Mouse (Mus musculus) colon, adult 2 months (tissue): ENCODE measurements around the gene Hoxd8. TPM values are rescaled to one million over a fixed set of nuclear protein-coding genes. Genes with fewer than 3 reads are reported as not detected.

Experiments
- polyA plus RNA-seq: library from polyadenylated mRNA; depleted of rRNA; stranded (reverse); fragments of >200 nt; gene quantifications from 2 replicates; pipeline ENCODE4 v1.2.3, GENCODE M21; 2012; rRNA removed

Hoxd8 gene
- 5.5 and 10.1 TPM in 2 replicates for polyA plus RNA-seq

DNA sequence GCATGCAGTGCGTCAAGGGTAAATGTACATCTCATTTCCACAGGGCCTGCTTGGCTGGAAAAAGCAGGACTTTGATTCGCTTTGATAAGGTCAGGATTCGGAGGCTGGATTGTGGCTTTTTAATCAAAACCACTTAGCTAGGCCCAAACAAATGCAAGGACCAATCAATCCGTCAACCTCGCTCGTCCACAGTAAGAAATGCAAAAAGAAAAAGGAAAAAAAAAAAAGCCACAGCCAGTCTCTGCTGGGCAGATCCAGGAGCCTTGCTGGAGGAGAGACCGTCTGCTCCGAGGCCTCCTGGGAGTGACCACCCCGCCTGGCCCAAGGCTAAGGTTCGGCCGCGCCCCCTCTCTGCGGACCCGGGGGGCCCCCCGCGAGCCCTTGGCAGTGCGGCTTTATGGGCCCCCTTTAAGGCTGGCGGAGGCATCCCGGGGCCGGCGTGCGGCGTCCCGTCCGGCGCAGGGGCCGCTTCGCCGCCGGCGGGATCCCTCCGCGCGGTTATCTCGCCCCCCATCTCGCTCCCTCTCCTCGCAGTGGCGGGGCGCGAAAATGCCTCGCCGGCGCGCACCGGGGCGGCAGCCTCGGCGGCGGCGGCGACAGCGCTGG lies at the start of gene Hoxd8:
Hoxd8 (plus strand) TSS at position 223 of the 606 bp plus-strand sequence.

DNA sequence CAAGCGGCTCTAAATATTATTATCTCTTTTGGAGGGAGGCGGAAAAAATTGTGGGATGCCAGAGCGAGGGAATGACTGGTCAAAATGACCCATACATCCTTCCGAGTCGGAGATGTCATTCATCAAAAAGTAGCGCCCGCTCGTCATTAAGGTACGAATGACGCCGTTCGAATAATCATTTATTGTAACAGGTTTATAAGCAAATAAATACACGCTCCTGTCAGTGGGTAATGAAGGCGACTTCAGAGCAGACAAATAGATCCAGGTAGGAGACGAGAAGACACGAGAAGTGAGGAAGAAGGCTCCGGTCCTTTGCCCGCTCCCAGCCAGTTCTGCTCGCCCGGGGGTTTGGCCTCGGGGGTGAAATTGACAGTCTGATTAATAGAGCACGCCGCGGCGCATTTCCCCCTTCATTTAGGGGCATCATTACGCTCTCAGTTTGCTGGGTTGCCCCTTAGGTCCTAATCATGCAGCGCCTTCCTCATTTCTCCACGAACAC lies 44.9 kb upstream of the Hoxd8 start, which contains the start of gene Evx2:
Evx2 (minus strand) TSS at position 51 of the 499 bp plus-strand sequence.

GRCm38 (mm10) chr2:74667842-74668357 lies 36.5 kb upstream of the Hoxd8 start, which contains the start of gene Hoxd13:
TSS of gene Hoxd13 (plus strand) at chr2:74668310.

GRCm38 (mm10) chr2:74674881-74675665 lies 29.3 kb upstream of the Hoxd8 start, which contains the start of gene Hoxd12:
TSS of gene Hoxd12 (plus strand) at chr2:74675013.

DNA sequence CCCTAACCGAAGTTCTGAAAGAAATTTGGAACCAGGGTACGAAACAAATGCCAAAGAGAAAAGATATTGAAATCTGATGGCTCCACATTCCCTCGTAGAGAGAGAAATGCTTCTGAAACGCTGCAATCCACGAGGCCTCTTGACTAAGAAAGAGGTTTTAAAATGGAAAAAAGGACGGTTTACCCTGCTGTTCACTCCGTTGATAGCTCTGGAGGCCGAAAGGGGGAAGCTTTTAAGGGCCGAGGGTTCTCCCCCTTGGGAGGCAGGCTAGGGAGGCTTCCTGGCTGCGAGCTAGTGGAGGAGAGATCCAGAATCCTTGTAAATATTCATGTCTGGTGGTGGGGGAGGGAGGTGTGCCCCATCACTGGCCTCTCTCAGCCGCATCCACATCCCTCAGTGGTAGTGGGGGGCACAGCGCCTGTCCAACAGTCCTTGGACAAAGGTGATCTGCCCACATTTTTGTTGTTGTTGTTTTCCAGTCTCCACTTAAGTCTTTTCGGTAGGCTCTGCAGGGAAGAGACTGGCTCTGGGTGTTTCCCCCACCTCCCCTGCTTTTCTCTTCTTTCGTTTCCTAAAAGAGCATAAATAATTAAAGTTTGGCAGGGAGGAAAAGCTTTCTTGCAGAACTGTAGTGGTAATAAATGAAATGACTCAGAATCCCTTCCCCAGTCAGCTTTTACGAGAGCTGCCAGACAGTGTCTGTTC lies 25.4 kb upstream of the Hoxd8 start, which contains the start of gene Hoxd11:
Hoxd11 (plus strand) TSS at position 667 of the 705 bp plus-strand sequence.

DNA sequence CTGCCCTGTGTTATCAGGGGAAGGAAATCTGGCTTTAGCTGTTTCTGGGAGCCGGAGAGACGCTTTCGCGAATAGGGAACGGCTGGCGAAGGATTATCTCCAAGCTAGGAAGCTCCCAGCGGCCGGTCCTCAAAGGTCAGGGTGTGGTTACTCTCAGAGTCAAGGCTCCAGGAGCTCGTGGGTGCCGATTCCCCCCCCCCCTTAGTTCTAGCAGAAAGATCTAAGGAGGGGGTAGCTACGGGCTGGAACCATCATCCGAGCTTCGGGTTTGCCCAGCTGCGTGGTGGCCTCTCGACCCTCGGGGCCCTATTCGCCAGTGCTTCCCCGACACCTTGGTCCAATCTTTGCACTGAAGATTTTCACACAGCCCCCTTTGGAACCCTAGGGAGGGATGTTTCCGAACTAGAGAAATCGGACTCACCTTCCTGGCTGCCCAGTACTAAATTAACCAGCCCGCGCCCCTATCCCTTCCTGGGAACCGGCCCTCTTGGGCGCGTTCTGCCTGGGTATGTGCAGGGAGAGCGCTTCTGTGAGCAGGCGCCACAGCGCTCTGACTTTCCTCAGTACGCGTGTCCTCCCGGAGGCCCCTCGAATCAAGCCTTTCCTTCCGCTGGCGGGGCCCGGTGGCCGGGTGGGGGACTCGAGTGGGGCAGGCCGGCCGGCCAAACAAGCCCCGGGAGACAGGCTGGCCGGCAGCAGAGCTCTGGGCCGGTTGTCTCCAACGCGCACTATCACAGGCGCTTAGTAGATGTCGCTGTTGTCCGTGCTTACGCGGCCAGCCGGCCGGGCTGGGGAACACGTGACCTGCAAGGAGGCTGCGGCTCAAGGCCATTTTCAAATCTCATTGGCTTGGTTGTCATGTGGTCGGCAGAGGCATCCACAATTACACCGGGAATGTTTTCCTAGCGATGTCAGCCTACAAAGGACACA lies 13.1 kb upstream of the Hoxd8 start, which contains the start of gene Hoxd10:
Hoxd10 (plus strand) TSS at position 903 of the 930 bp plus-strand sequence.

DNA sequence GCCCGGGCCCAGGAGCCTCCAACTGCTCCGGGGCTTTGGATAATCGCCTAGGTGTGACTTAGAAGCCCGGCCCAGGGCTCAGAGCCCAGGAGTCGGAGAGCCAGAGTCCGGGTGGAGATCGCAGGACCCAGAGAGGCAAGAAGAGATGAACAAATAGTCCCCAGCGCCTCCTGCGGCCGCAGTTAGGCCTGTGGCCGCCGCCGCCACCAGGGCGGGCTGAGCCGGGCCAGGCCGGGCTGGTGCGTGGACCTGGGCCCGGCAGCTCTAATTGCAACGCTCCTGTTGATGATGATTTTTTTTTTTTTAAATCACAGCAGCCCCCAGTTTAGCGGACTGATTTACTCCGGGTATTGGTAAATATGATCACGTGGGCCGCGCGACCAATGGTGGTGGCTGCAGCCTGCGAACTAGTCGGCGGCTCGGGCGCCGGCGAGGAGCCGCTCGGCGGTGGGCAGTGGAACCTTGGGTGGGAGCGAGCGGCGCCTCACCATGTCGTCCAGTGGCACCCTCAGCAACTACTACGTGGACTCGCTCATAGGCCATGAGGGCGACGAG lies 6.8 kb upstream of the Hoxd8 start, which contains the start of gene Hoxd9:
Hoxd9 (plus strand) TSS at position 161 of the 555 bp plus-strand sequence.

GRCm38 (mm10) chr2:74711721-74712621 lies 7.6 kb downstream of the Hoxd8 start, which contains the start of the genes Hoxd3 and Hoxd4:
TSS of gene Hoxd3 (plus strand) at chr2:74711927.
TSS of gene Hoxd4 (plus strand) at chr2:74711929.

GRCm38 (mm10) chr2:74726551-74726950 lies 22.1 kb downstream of the Hoxd8 start, which contains the start of gene Gm28230:
TSS of gene Gm28230 (plus strand) at chr2:74726728.

Other genes starting within 250 kb of the Hoxd8 start
- gene Lnpk, start 125.2 kb upstream of the Hoxd8 start, polyA plus RNA-seq: 4.2 and 5.3 TPM in 2 replicates
- gene Evx2, start 45.1 kb upstream of the Hoxd8 start, polyA plus RNA-seq: 2.9 and 4.1 TPM in 2 replicates
- 24.2 and 34.6 TPM in 2 replicates for gene Hoxd13, start 36.3 kb upstream of the Hoxd8 start, polyA plus RNA-seq
- gene Hoxd12, start 29.6 kb upstream of the Hoxd8 start, polyA plus RNA-seq: 0.86 and 3.4 TPM in 2 replicates
- gene Hoxd11, start 25.1 kb upstream of the Hoxd8 start, polyA plus RNA-seq: 12.0 and 12.4 TPM in 2 replicates
- 0.76 and 1.2 TPM in 2 replicates for gene Hoxd10, start 12.7 kb upstream of the Hoxd8 start, polyA plus RNA-seq
- 2.7 and 4.4 TPM in 2 replicates for gene Hoxd9, start 6.9 kb upstream of the Hoxd8 start, polyA plus RNA-seq
- 3.5 and 5.1 TPM in 2 replicates for gene Hoxd3, start 7.3 kb downstream of the Hoxd8 start, polyA plus RNA-seq
- 10.0 and 20.6 TPM in 2 replicates for gene Hoxd4, start 7.3 kb downstream of the Hoxd8 start, polyA plus RNA-seq
- 0.25 and 1.3 TPM in 2 replicates for gene Gm28230, start 22.1 kb downstream of the Hoxd8 start, polyA plus RNA-seq
- gene Hoxd1, start 58.4 kb downstream of the Hoxd8 start, polyA plus RNA-seq: 0.06 TPM in 1 of 2 replicates, not detected in the other
- gene Mtx2, start 121.2 kb downstream of the Hoxd8 start, polyA plus RNA-seq: 63.3 and 79.5 TPM in 2 replicates